Mouse (Mus musculus): ENCODE measurements around the gene Taar7b. TPM values are rescaled to one million over a fixed set of nuclear protein-coding genes. Genes with fewer than 3 reads are reported as not detected.

Taar7b gene
- polyA plus RNA-seq (2012): not detected in 2 replicates

- H3K4me1 ChIP-seq (ENCODE audit: control insufficient read depth): peaks cover 3% of the 10 kb centered on the region
- no peak for TF ChIP-seq GATA1 (IDR thresholded peaks at IDR 0.05; ENCODE audit: low read length)
- TF ChIP-seq TAL1 (IDR thresholded peaks at IDR 0.05; ENCODE audit: low read length): no peak
- H3K4me3 ChIP-seq (replicated peaks): no peak within 1 kb of the TSS
- no peaks in the 10 kb centered on the region for H3K36me3 ChIP-seq (ENCODE audit: control insufficient read depth)
- no peaks in the 10 kb centered on the region for H3K27me3 ChIP-seq (ENCODE audit: control insufficient read depth)
- H3K9me3 ChIP-seq (ENCODE audit: control insufficient read depth, low read length): no peaks in the 10 kb centered on the region
These were observed at the start of gene Taar7b for GRCm38 (mm10) chr10:23999639-24000038. Taar7b (plus strand) TSS chr10:23999939.

GRCm38 (mm10) chr10:23951714-23952113 is 48.0 kb upstream of the Taar7b start:
- H3K4me1 ChIP-seq (ENCODE audit: control insufficient read depth): no peaks in the 10 kb centered on the region
- no peaks in the 10 kb centered on the region for H3K36me3 ChIP-seq (ENCODE audit: control insufficient read depth)
- no peak overlapping the region for H3K4me3 ChIP-seq (replicated peaks)
- TF ChIP-seq TAL1 (IDR thresholded peaks at IDR 0.05; ENCODE audit: low read length): no peak
- TF ChIP-seq GATA1 (IDR thresholded peaks at IDR 0.05; ENCODE audit: low read length): no peak
- no peaks in the 10 kb centered on the region for H3K27me3 ChIP-seq (ENCODE audit: control insufficient read depth)
- H3K9me3 ChIP-seq (ENCODE audit: control insufficient read depth, low read length): no peaks in the 10 kb centered on the region

- no peak for TF ChIP-seq TAL1 (IDR thresholded peaks at IDR 0.05; ENCODE audit: low read length)
- no peak for TF ChIP-seq GATA1 (IDR thresholded peaks at IDR 0.05; ENCODE audit: low read length)
- H3K4me1 ChIP-seq (ENCODE audit: control insufficient read depth): no peaks in the 10 kb centered on the region
- no peaks in the 10 kb centered on the region for H3K9me3 ChIP-seq (ENCODE audit: control insufficient read depth, low read length)
- H3K4me3 ChIP-seq (replicated peaks): no peak overlapping the region
- H3K36me3 ChIP-seq (ENCODE audit: control insufficient read depth): no peaks in the 10 kb centered on the region
- H3K27me3 ChIP-seq (ENCODE audit: control insufficient read depth): no peaks in the 10 kb centered on the region
These were observed 40.7 kb upstream of the Taar7b start for GRCm38 (mm10) chr10:23959071-23959470.

GRCm38 (mm10) chr10:23960444-23960915 is 39.3 kb upstream of the Taar7b start, which contains the start of gene Taar4:
Taar4 (plus strand) TSS chr10:23960494.
- Histone ChIP-seq H3K9me3 (ENCODE audit: control insufficient read depth, low read length) (no peaks in the 10 kb centered on the region), H3K36me3 (ENCODE audit: control insufficient read depth) (no peaks in the 10 kb centered on the region), H3K27me3 (ENCODE audit: control insufficient read depth) (no peaks in the 10 kb centered on the region), H3K4me3 (replicated peaks) (no peak within 1 kb of the TSS), H3K4me1 (ENCODE audit: control insufficient read depth) (no peaks in the 10 kb centered on the region)
- TF ChIP-seq GATA1 (IDR thresholded peaks at IDR 0.05; ENCODE audit: low read length) (no peak), TAL1 (IDR thresholded peaks at IDR 0.05; ENCODE audit: low read length) (no peak)

- Histone ChIP-seq H3K36me3 (ENCODE audit: control insufficient read depth) (no peaks in the 10 kb centered on the region), H3K27me3 (ENCODE audit: control insufficient read depth) (no peaks in the 10 kb centered on the region), H3K4me1 (ENCODE audit: control insufficient read depth) (no peaks in the 10 kb centered on the region), H3K9me3 (ENCODE audit: control insufficient read depth, low read length) (no peaks in the 10 kb centered on the region), H3K4me3 (replicated peaks) (no peak overlapping the region)
- TF ChIP-seq TAL1 (IDR thresholded peaks at IDR 0.05; ENCODE audit: low read length): no peak
- TF ChIP-seq GATA1 (IDR thresholded peaks at IDR 0.05; ENCODE audit: low read length): no peak
These were observed 36.3 kb upstream of the Taar7b start for GRCm38 (mm10) chr10:23963444-23963843.

- Histone ChIP-seq H3K9me3 (ENCODE audit: control insufficient read depth, low read length) (no peaks in the 10 kb centered on the region), H3K27me3 (ENCODE audit: control insufficient read depth) (no peaks in the 10 kb centered on the region), H3K4me3 (replicated peaks) (no peak overlapping the region), H3K36me3 (ENCODE audit: control insufficient read depth) (no peaks in the 10 kb centered on the region), H3K4me1 (ENCODE audit: control insufficient read depth) (no peaks in the 10 kb centered on the region)
- TF ChIP-seq GATA1 (IDR thresholded peaks at IDR 0.05; ENCODE audit: low read length) (no peak), TAL1 (IDR thresholded peaks at IDR 0.05; ENCODE audit: low read length) (no peak)
These were observed 34.7 kb upstream of the Taar7b start for GRCm38 (mm10) chr10:23964921-23965610.

GRCm38 (mm10) chr10:23970656-23971165 is 29.0 kb upstream of the Taar7b start, which contains the start of gene Taar5:
Taar5 (plus strand) TSS chr10:23970706.
- H3K9me3 ChIP-seq (ENCODE audit: control insufficient read depth, low read length): no peaks in the 10 kb centered on the region
- no peaks in the 10 kb centered on the region for H3K27me3 ChIP-seq (ENCODE audit: control insufficient read depth)
- no peaks in the 10 kb centered on the region for H3K36me3 ChIP-seq (ENCODE audit: control insufficient read depth)
- TF ChIP-seq GATA1 (IDR thresholded peaks at IDR 0.05; ENCODE audit: low read length): no peak
- no peak for TF ChIP-seq TAL1 (IDR thresholded peaks at IDR 0.05; ENCODE audit: low read length)
- H3K4me1 ChIP-seq (ENCODE audit: control insufficient read depth): no peaks in the 10 kb centered on the region
- H3K4me3 ChIP-seq (replicated peaks): no peak within 1 kb of the TSS

GRCm38 (mm10) chr10:23971256-23971655 is 28.5 kb upstream of the Taar7b start:
- Histone ChIP-seq H3K36me3 (ENCODE audit: control insufficient read depth) (no peaks in the 10 kb centered on the region), H3K4me3 (replicated peaks) (no peak overlapping the region), H3K4me1 (ENCODE audit: control insufficient read depth) (no peaks in the 10 kb centered on the region), H3K27me3 (ENCODE audit: control insufficient read depth) (no peaks in the 10 kb centered on the region), H3K9me3 (ENCODE audit: control insufficient read depth, low read length) (no peaks in the 10 kb centered on the region)
- no peak for TF ChIP-seq TAL1 (IDR thresholded peaks at IDR 0.05; ENCODE audit: low read length)
- TF ChIP-seq GATA1 (IDR thresholded peaks at IDR 0.05; ENCODE audit: low read length): no peak

GRCm38 (mm10) chr10:23977958-23978357 is 21.8 kb upstream of the Taar7b start:
- TF ChIP-seq TAL1 (IDR thresholded peaks at IDR 0.05; ENCODE audit: low read length): no peak
- no peak for TF ChIP-seq GATA1 (IDR thresholded peaks at IDR 0.05; ENCODE audit: low read length)
- peaks cover 2% of the 10 kb centered on the region for H3K4me1 ChIP-seq (ENCODE audit: control insufficient read depth)
- no peak overlapping the region for H3K4me3 ChIP-seq (replicated peaks)
- H3K27me3 ChIP-seq (ENCODE audit: control insufficient read depth): no peaks in the 10 kb centered on the region
- no peaks in the 10 kb centered on the region for H3K36me3 ChIP-seq (ENCODE audit: control insufficient read depth)
- H3K9me3 ChIP-seq (ENCODE audit: control insufficient read depth, low read length): no peaks in the 10 kb centered on the region
